Mouse (Mus musculus) lung, adult 2 months (tissue): ENCODE data around the gene Spata13.

Source experiments
- CTCF ChIP-seq: fragments of 200-500 bp; IDR thresholded peaks from 2 replicates; pipeline ENCODE4 v1.5.1; 2011; ENCODE audit warnings: mild to moderate bottlenecking, low read length, control low read depth; ENCODE audit not compliant: insufficient read depth
- POLR2A ChIP-seq: fragments of 200-500 bp; IDR thresholded peaks from 2 replicates; pipeline ENCODE4 v1.6.1; 2011; ENCODE audit warnings: low read depth, mild to moderate bottlenecking, control low read depth, low read length, borderline replicate concordance; ENCODE audit errors: extremely low read depth

DNA sequence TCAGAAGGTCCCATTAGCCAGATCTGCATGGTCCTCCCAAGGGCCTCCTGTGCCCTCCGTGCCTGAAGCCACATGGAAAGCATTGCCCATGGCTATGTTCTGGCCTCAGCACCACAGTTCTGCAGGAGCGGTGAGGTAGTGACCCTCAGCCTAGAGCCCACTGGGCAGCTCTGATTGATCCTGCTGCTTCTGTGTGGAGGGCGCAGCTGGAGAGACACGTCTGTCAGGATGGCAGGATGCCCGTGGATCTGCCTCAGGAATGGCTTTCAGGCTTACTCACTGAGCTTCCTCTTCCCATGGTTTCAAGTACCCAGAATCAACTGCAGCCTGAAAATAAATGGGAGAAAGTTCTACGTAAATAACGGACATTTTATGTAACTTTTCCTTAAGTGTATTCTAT is 14.1 kb downstream of the Spata13 start:
- TF ChIP-seq POLR2A (no peak), CTCF (no peak)
